Mouse (Mus musculus) cerebellum, adult 9-10 months (tissue): ENCODE measurements at regions not wholly inside any gene's neighbourhood (a gene's known extent, or its start where the extent isn't known, plus 50 kb on each side); places are given as distances from the start of the nearest gene placed in this dataset.
A peak's percentile ranks its signal among the peaks of the same experiment; 100 is the strongest.

ENCODE experiments used
- DNase-seq: peaks from one replicate; pipeline ENCODE4 v3.0.0; 2022

- peak; percentile 53 for DNase-seq
These were observed 108.4 kb downstream of the Gm21913 start for GRCm38 (mm10) chrY:74732116-74732515.
